Mouse (Mus musculus) adrenal gland, postnatal 4 days (tissue): ENCODE data around the gene Ppp2r2c. TPM values are rescaled to one million over a fixed set of nuclear protein-coding genes. Genes with fewer than 3 reads are reported as not detected.
"Not testable (repeated sequence)": the region's sequence is repeated elsewhere in the genome, so short reads cannot be mapped to it uniquely, and the experiment has no call there.

ENCODE experiments used
- DNase-seq, 2 experiments: peaks; one replicate each; pipeline ENCODE4 v3.0.0; 2021 to 2022; ENCODE audit warnings: low spot score in 2 of 2, mixed read lengths in 2 of 2
- total RNA-seq, 2 experiments: library from RNA; stranded (reverse); gene quantifications; 2 replicates each; pipeline ENCODE4 v1.2.3; 2021

Gene Ppp2r2c
- total RNA-seq, 2 experiments from 2014 or later, result 12.8 to 12.9 TPM

- no peak for DNase-seq
Measured at GRCm38 (mm10) chr5:36923826-36924700, 55.8 kb downstream of the Ppp2r2c start.

- no peak for DNase-seq
Measured at GRCm38 (mm10) chr5:36928701-36929100, 60.4 kb downstream of the Ppp2r2c start.

GRCm38 (mm10) chr5:36929376-36929775 lies 61.1 kb downstream of the Ppp2r2c start:
- DNase-seq, result no peak

- DNase-seq, result no peak
Measured at GRCm38 (mm10) chr5:36933383-36933782, 65.1 kb downstream of the Ppp2r2c start.

GRCm38 (mm10) chr5:36935486-36936473 lies 67.5 kb downstream of the Ppp2r2c start:
- DNase-seq, result no peak

- no peak for DNase-seq
Measured at GRCm38 (mm10) chr5:36936548-36936947, 68.2 kb downstream of the Ppp2r2c start.

GRCm38 (mm10) chr5:36938021-36938420 lies 69.7 kb downstream of the Ppp2r2c start:
- DNase-seq, result no peak

GRCm38 (mm10) chr5:36938991-36939390 lies 70.7 kb downstream of the Ppp2r2c start:
- not testable (repeated sequence) for DNase-seq

- no peak for DNase-seq
Measured at GRCm38 (mm10) chr5:36942446-36942845, 74.1 kb downstream of the Ppp2r2c start.

GRCm38 (mm10) chr5:36944552-36944951 lies 76.2 kb downstream of the Ppp2r2c start:
- no peak for DNase-seq

GRCm38 (mm10) chr5:36945102-36945701 lies 76.9 kb downstream of the Ppp2r2c start:
- no peak for DNase-seq

GRCm38 (mm10) chr5:36945713-36946112 lies 77.4 kb downstream of the Ppp2r2c start:
- DNase-seq, result no peak

- no peak for DNase-seq
Measured at GRCm38 (mm10) chr5:36946445-36946844, 78.1 kb downstream of the Ppp2r2c start.

GRCm38 (mm10) chr5:36948831-36949230 lies 80.5 kb downstream of the Ppp2r2c start:
- DNase-seq, result peak; percentile 43 to 52

- no peak for DNase-seq
Measured at GRCm38 (mm10) chr5:36950871-36951270, 82.6 kb downstream of the Ppp2r2c start.

GRCm38 (mm10) chr5:36952311-36952710 lies 84.0 kb downstream of the Ppp2r2c start:
- no peak for DNase-seq

GRCm38 (mm10) chr5:36955366-36955765 lies 87.1 kb downstream of the Ppp2r2c start:
- no peak for DNase-seq

GRCm38 (mm10) chr5:36958837-36959236 lies 90.5 kb downstream of the Ppp2r2c start:
- peak in 1 of 2 experiments; percentile 53 for DNase-seq

- no peak for DNase-seq
Measured at GRCm38 (mm10) chr5:36960501-36960900, 92.2 kb downstream of the Ppp2r2c start.

- no peak for DNase-seq
Measured at GRCm38 (mm10) chr5:36971587-36971986, 103.3 kb downstream of the Ppp2r2c start.

- DNase-seq, result no peak
Measured at GRCm38 (mm10) chr5:36975336-36975735, 107.0 kb downstream of the Ppp2r2c start.
